Mouse (Mus musculus) bone marrow, adult 2 months (tissue): Measurements from ENCODE around the gene Olfr1057.
"Not testable (repeated sequence)": the region's sequence is repeated elsewhere in the genome, so short reads cannot be mapped to it uniquely, and the experiment has no call there.

Experiments used
- CTCF ChIP-seq: fragments of 200-500 bp; IDR thresholded peaks from 2 replicates; pipeline ENCODE4 v1.5.1; 2011; ENCODE audit warnings: low read length, control low read depth; ENCODE audit not compliant: control insufficient read depth, insufficient read depth
- POLR2A ChIP-seq: fragments of 200-500 bp; IDR thresholded peaks from 2 replicates; pipeline ENCODE4 v1.6.1; 2011; ENCODE audit warnings: low read depth, mild to moderate bottlenecking, control low read depth, low read length, borderline replicate concordance; ENCODE audit not compliant: control insufficient read depth

GRCm38 (mm10) chr2:86388461-86388860 is 10.3 kb upstream of the Olfr1057 start, which contains the start of gene Olfr1058:
- not testable (repeated sequence) for TF ChIP-seq CTCF, POLR2A
